Mouse (Mus musculus) ES-CJ7 (cell line): ENCODE results near the gene Plxnb3.

ENCODE experiments used
- DNase-seq: peaks from one replicate; pipeline ENCODE4 v3.0.0; 2011; ENCODE audit warnings: low read depth, low spot score

The Plxnb3 gene

GRCm38 (mm10) chrX:73785666-73786065 is 28.8 kb downstream of the Plxnb3 start:
- DNase-seq = no peak

GRCm38 (mm10) chrX:73786364-73787224 is 29.7 kb downstream of the Plxnb3 start, which contains the start of the genes Idh3g and Ssr4:
Gene Idh3g, minus strand, starts transcription at chrX:73786897.
Gene Ssr4, plus strand, starts transcription at chrX:73787028.
- DNase-seq = peak; percentile 96

DNA sequence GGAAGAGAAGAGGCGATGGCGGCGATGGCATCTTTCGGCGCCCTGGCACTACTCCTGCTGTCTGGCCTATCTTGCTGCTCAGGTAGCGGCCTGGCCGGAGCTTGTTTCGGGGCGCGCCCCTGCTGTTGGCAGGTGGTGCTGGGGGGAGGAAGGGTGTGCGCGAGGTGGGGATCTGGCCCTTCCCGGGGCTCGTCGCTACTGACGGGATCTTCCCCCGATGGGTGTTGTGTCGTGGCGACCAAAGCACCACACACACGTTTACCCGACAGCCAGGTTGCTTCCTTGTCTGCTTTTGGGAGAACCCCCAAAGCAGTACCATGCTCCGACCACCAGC is 30.3 kb downstream of the Plxnb3 start:
- no peak for DNase-seq

DNA sequence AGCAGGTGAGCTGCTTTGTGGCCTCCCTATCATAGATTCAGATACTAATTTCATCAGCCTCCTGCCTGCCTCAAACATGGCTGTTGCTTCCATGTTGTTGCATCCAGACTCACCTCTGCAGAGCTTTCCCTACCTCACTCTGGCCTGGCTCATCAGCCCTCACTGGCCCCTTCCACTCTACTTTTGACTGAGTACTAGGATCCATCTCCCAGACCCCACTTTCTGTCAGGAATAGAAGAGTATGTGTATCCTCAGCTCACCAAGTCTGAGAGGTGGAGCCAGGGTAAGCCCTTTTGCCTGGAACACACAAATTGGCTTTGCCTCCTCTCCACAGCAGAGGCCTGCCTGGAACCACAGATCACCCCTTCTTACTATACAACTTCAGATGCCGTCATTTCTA is 31.6 kb downstream of the Plxnb3 start:
- DNase-seq = no peak

DNA sequence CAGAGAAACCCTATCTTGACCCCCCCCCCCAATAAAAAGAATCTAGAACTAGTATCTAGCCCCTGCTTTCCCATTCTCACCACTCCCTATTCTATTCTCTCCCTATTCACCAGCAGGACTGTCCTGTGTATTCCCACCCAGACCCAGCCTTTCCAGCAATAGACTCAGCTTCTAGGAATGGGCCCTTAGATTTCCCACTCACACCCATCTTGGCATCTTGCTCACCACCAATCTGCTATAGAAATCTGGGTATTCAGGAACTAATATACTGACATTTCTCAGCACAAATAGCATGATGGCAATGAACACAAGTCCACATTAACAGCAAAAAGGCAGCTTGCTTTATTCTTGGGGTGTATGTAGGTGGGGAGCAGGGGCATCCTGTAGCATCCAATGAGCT is 36.1 kb downstream of the Plxnb3 start:
- DNase-seq = no peak

- DNase-seq = no peak
These were observed 36.6 kb downstream of the Plxnb3 start for GRCm38 (mm10) chrX:73793505-73793904.

GRCm38 (mm10) chrX:73797511-73797910 is 40.6 kb downstream of the Plxnb3 start:
- peak; percentile 68 for DNase-seq

GRCm38 (mm10) chrX:73798502-73798901 is 41.6 kb downstream of the Plxnb3 start:
- DNase-seq = peak; percentile 74

GRCm38 (mm10) chrX:73805814-73806213 is 48.9 kb downstream of the Plxnb3 start:
- no peak for DNase-seq

DNA sequence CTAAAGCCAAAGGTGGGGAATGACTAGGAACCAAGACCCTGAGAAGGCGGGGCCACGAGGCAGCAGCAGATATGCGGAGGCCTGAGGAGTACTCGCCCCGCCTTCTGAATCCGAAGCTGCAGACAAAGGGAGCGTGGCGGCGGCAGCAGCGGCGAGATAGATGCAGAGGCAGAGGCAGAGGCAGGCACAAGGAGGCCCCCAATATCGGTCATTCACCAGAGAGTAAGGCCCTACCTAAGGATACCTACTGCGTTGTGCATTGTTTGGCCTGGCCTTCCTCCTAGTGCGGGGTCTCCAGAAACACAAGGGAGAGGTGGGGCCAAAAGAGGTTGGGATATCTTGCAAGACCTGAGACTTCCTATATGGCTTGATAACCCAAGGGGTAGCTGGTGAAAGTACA is 58.2 kb downstream of the Plxnb3 start:
- no peak for DNase-seq

- DNase-seq = peak; percentile 52
These were observed 59.9 kb downstream of the Plxnb3 start for GRCm38 (mm10) chrX:73816596-73817314.
